Mouse (Mus musculus) kidney, adult 2 months (tissue): ENCODE measurements around the gene Dis3.

Experiments used
- CTCF ChIP-seq: fragments of 200-500 bp; conservative IDR thresholded peaks from 2 replicates; pipeline ENCODE4 v1.5.1; 2011; ENCODE audit warnings: low read depth, mild to moderate bottlenecking, control low read depth, low read length, moderate library complexity, mixed read lengths; ENCODE audit not compliant: insufficient read depth, insufficient read length
- POLR2A ChIP-seq: fragments of 200-500 bp; IDR thresholded peaks from one replicate; pipeline ENCODE4 v1.6.1; 2011; ENCODE audit warnings: low read depth, low read length, control low read depth

DNA sequence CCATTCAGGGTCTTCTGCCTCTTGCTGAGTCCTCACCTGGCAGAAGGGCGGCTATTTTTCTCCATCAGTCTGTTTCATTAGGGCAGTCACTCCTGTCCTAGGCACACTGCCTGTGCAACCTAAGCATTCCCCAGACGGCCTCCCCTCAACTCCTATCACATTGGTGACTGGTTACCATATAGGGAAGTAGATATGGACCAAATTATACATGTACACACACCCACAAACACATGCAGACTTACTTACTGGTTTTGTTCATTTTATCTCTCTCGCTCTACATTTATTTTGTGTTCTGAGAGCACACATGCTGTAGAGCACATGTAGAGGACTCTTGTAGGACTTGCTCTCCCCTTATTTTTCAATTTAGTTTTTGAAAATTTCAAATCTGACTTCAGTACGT lies 3.5 kb upstream of the Dis3 start:
- TF ChIP-seq CTCF (no peak), POLR2A (no peak)
